Mouse (Mus musculus) natural killer cell, adult 2 months (primary cell): ENCODE results near the gene Plppr3.

Experiments used
- DNase-seq, 2 experiments: peaks; one replicate each; pipeline ENCODE4 v3.0.0; 2022; ENCODE audit warnings: low spot score in 2 of 2

The Plppr3 gene

DNA sequence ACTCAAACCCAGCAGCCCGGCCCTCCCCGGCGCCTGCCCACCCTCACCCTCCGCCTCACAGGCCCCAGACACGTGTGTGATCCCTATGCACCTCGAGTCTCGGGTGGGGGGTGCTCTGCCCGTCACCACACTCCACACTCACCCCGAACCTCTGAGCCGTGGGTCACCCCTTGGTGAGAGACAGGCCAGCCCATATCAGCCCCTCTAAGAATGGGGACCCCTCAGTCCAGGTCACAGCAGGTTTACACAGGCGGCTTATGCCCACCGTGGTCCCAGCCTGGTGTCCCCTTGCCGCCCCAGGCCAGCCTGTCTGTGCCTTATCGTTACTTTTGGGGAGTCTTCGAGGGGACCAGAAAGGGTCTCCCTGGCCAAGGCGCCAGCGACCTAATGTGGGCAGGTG, 54.8 kb downstream of the Plppr3 start:
- DNase-seq: no peak

DNA sequence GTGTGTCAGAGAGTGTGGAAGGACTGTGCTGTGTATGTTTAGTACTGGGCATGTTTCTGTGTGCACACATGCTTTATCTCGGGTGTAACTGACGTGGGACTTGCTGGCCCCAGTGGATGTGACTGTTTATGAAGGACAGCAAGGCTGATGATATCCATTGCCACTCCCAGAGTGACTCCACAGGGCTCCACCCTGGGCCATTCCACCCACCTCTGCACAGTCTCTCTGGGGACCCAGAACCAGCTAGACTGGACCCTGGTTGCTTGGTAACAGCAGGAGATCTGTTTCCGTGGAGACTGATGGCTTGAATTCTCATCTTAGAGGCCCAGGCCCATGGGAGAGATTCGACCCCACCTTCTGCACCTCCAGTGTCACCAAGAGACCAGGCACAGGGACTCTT, 56.2 kb downstream of the Plppr3 start:
- no peak for DNase-seq

DNA sequence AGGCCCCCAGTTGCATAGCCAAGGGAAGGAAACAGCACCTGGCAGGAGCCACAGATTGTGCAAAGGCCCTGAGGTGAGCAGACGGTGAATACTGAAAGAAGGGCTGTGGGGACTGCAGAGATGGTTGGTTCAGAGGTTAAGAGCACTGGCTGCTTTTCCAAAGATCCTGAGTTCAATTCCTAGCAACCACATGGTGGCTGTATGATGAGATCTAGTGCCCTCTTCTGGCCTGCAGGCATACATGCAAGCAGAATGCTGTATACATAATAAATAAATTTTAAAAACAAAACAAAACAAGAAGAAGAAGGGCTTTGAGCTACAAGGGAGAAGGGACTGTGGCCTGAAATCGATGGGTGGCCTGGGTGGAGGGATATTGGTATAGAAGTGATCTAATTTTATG, 57.3 kb downstream of the Plppr3 start:
- DNase-seq: no peak

DNA sequence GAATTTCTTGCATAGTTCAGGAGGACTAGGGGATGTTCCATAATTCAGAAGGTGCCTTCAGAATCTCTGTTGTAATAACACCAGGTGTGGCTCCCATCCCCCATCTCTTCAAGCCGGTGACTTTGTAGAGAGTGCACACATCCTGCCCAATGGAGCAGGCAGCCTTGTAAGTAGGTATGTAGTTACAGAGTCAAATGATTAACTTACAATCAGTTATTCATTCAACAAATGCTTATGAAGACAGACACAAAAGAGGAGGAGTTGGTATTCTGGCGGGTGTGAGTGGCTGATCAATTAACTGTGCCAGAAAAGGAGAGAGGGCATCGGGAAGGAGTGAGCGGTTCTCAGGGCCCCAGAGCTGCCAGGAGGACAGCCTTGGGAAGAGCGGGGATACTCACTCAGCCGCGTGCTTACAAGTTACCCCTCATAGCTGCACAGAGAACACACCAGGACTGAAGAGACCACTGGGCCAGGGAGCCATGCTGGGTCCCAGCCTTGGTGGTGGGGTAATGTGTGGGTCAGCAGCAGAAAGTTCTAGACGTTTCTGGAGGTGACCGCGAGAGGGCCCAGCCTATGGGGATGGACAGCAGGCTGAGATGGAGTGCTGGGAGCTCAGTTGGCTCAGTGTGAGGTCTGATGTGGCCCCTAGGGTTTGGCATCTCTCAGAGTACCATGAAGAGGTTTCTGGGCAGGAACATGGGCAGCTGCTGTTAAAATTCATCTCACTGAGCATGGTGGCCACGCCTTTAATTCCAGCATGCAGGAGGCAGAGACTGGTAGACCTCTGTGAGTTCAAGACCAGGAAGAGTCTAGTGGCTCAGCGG, 58.6 kb downstream of the Plppr3 start:
- DNase-seq: no peak

DNA sequence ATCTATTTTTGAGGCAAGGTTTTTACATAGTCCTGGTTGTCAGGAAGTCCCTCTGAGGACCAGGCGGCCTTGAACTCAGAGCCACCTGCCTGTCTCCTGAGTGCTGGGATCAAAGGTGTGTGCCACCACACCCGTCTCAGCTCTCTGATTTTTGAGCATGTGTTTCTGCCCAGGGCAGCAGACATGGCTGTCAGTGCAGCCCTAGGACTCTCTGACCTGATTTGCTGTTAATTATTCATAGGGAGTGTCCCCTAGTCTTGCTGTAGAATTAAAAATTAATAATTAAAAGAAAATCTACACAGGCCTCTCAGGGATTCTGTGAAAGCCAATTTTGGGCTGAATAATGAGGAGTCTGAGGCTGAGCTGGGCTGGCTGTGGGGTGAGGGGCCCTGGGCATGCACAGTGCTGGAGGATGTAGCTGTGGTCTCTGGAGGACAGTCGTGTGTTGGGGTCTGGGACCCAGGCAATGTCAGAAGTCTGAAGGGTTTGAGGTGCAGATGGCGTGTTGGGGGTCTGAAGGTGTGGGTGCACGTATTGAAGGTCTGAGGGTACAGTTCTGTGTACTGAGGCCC, 60.1 kb downstream of the Plppr3 start:
- no peak for DNase-seq

DNA sequence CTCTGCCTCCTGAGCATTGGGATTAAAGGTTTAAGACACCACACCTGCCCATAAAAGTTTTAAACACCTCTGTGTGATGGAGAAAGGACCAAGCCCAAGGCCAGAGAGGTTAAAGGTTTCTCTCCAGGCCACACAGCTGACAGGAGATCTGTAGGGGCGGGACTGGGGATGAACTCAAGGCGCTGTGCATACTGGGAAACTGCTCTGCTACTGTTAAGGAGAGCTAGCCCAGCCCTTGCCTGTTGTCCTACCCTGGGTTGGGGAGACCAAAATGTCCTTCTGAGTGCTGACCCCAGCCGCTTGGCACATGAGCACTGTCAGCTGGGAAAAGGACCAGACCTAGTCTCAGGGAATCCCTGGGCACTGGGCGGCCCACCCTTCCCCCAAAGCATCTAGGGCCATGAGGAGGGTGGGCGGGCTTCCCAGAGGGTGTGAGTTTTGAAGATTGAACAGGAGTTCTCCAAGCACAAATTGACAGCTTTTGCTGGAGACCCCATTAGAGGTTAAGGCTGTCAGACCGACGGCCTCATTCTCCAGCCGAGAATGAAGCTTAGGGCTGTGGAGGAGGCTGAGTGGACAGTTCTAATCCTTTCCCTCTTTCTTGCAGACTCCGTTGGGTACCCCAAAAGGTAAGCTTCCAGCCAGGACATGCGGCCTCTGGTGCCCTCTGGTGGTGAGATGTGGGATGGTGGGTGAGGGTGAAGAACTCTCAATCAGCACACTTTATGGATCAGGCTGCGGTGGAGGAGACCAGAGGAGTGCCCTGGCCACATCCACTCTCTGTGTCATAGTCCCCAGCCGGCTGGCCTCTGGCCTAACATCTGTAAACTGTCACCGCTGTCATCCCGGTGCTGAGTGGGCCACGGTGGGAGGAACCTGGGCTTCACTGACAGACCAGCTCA, 62.4 kb downstream of the Plppr3 start:
- DNase-seq: peak; percentile 75 to 80
